Mouse (Mus musculus) heart, embryonic 13.5 days (tissue): ENCODE measurements around the gene Ugt1a9. TPM values are rescaled to one million over a fixed set of nuclear protein-coding genes. Genes with fewer than 3 reads are reported as not detected.
"Not testable (repeated sequence)": the region's sequence is repeated elsewhere in the genome, so short reads cannot be mapped to it uniquely, and the experiment has no call there.

Experiments
- ATAC-seq: fragments of 200-750 bp; cut with Nextera tagmentation; 2 replicates; pipeline ENCODE4 v1.8.0; 2017; ENCODE audit warnings: moderate TSS enrichment; ENCODE audit not compliant: insufficient number of reproducible peaks, low FRiP score, low TSS enrichment; ENCODE audit errors: extremely low read depth
- H3K27ac ChIP-seq: fragments of 300-500 bp; sonication (generic); replicated peaks from 2 replicates; pipeline ENCODE4 v1.5.1; 2015; ENCODE audit warnings: moderate library complexity, mild to moderate bottlenecking, inconsistent platforms
- H3K27me3 ChIP-seq: fragments of 300-500 bp; sonication (generic); replicated peaks from 2 replicates; pipeline ENCODE4 v1.6.1; 2015; ENCODE audit warnings: mild to moderate bottlenecking, inconsistent platforms
- H3K36me3 ChIP-seq: fragments of 300-500 bp; sonication (generic); 2 replicates; pipeline ENCODE4 v1.6.1; 2015; ENCODE audit warnings: mild to moderate bottlenecking, inconsistent platforms
- H3K4me1 ChIP-seq: fragments of 300-500 bp; sonication (generic); 2 replicates; pipeline ENCODE4 v1.6.1; 2015; ENCODE audit warnings: inconsistent platforms
- H3K4me2 ChIP-seq: fragments of 300-500 bp; sonication (generic); 2 replicates; pipeline ENCODE4 v1.6.1; 2015; ENCODE audit warnings: inconsistent platforms, mild to moderate bottlenecking, moderate library complexity
- H3K4me3 ChIP-seq: fragments of 300-500 bp; sonication (generic); 2 replicates; pipeline ENCODE4 v1.5.1; 2015; ENCODE audit warnings: moderate library complexity, mild to moderate bottlenecking, inconsistent platforms
- H3K9ac ChIP-seq: fragments of 300-500 bp; sonication (generic); 2 replicates; pipeline ENCODE4 v1.6.1; 2015; ENCODE audit warnings: inconsistent platforms, mild to moderate bottlenecking, moderate library complexity
- H3K9me3 ChIP-seq: fragments of 300-500 bp; sonication (generic); 2 replicates; pipeline ENCODE4 v1.6.1; 2016; ENCODE audit warnings: inconsistent platforms
- WGBS: fragments of 180-500 bp; shearing (Covaris S2); methylation state at CpG from one replicate; pipeline ENCODE4 v1.1.7; 2015; ENCODE audit warnings: mixed read lengths; 5-methylcytosine and 5-hydroxymethylcytosine counted together
- polyA plus RNA-seq: library from polyadenylated mRNA; unstranded; fragments of >200 nt; fragmentation: Nextera tagmentation; extraction: Ambion mirVana; gene quantifications from 2 replicates; pipeline ENCODE4 v1.2.1, GENCODE M21; 2015

Gene Ugt1a9
- polyA plus RNA-seq, 1 experiment from 2014 or later: not detected

- Histone ChIP-seq H3K36me3 (no peaks in the 10 kb centered on the region), H3K9ac (no peak overlapping the region), H3K4me2 (no peak overlapping the region), H3K27ac (no peak overlapping the region), H3K27me3 (no peaks in the 10 kb centered on the region), H3K4me1 (no peaks in the 10 kb centered on the region), H3K9me3 (peaks cover 44% of the 10 kb centered on the region), H3K4me3 (no peak overlapping the region)
- WGBS: 57% methylated on average over 2 of the region's 2 CpGs
- ATAC-seq: no peak
Measured at GRCm38 (mm10) chr1:88224029-88224776, 153.6 kb downstream of the Ugt1a9 start.

- H3K9ac ChIP-seq, H3K27me3 ChIP-seq, H3K4me2 ChIP-seq, H3K4me1 ChIP-seq, ATAC-seq, H3K27ac ChIP-seq, H3K4me3 ChIP-seq, H3K36me3 ChIP-seq: not testable (repeated sequence)
- peaks cover 55% of the 10 kb centered on the region for H3K9me3 ChIP-seq
- WGBS: 30% methylated on average over 2 of the region's 2 CpGs
Measured at GRCm38 (mm10) chr1:88225301-88225700, 154.7 kb downstream of the Ugt1a9 start.

GRCm38 (mm10) chr1:88225741-88226140 is 155.1 kb downstream of the Ugt1a9 start:
- ATAC-seq: no peak
- Histone ChIP-seq H3K4me3 (no peak overlapping the region), H3K4me2 (no peak overlapping the region), H3K27ac (no peak overlapping the region), H3K9ac (no peak overlapping the region), H3K4me1 (no peaks in the 10 kb centered on the region), H3K9me3 (peaks cover 59% of the 10 kb centered on the region), H3K27me3 (no peaks in the 10 kb centered on the region), H3K36me3 (no peaks in the 10 kb centered on the region)

GRCm38 (mm10) chr1:88226670-88227379 is 156.2 kb downstream of the Ugt1a9 start, which contains the start of gene Mroh2a:
Gene Mroh2a (plus strand): TSS chr1:88226986.
- H3K36me3 ChIP-seq: no peaks in the 10 kb centered on the region
- no peaks in the 10 kb centered on the region for H3K27me3 ChIP-seq
- no peak within 1 kb of the TSS for H3K27ac ChIP-seq
- no peak within 1 kb of the TSS for H3K9ac ChIP-seq
- H3K4me3 ChIP-seq: no peak within 1 kb of the TSS
- 45% methylated on average over 5 of the region's 5 CpGs for WGBS
- no peak within 1 kb of the TSS for H3K4me2 ChIP-seq
- H3K9me3 ChIP-seq: peaks cover 70% of the 10 kb centered on the region
- H3K4me1 ChIP-seq: no peaks in the 10 kb centered on the region
- ATAC-seq: no peak

GRCm38 (mm10) chr1:88227482-88227881 is 156.9 kb downstream of the Ugt1a9 start:
- Histone ChIP-seq H3K9ac (no peak overlapping the region), H3K4me1 (no peaks in the 10 kb centered on the region), H3K4me3 (no peak overlapping the region), H3K9me3 (peaks cover 73% of the 10 kb centered on the region), H3K4me2 (no peak overlapping the region), H3K27ac (no peak overlapping the region), H3K36me3 (no peaks in the 10 kb centered on the region), H3K27me3 (no peaks in the 10 kb centered on the region)
- ATAC-seq: no peak
- 50% methylated on average over 2 of the region's 2 CpGs for WGBS

- H3K9me3 ChIP-seq: peaks cover 79% of the 10 kb centered on the region
- no peak overlapping the region for H3K4me3 ChIP-seq
- H3K4me1 ChIP-seq: no peaks in the 10 kb centered on the region
- no peak overlapping the region for H3K27ac ChIP-seq
- H3K27me3 ChIP-seq: no peaks in the 10 kb centered on the region
- no peak overlapping the region for H3K4me2 ChIP-seq
- 0 out of 2 replicates have a peak, but pooled peaks have one; percentile 4 for ATAC-seq
- H3K9ac ChIP-seq: no peak overlapping the region
- WGBS: 65% methylated on average over 7 of the region's 7 CpGs
- H3K36me3 ChIP-seq: no peaks in the 10 kb centered on the region
Measured at GRCm38 (mm10) chr1:88228121-88228520, 157.5 kb downstream of the Ugt1a9 start.

- Histone ChIP-seq H3K4me2 (no peak overlapping the region), H3K9ac (no peak overlapping the region), H3K27me3 (no peaks in the 10 kb centered on the region), H3K36me3 (no peaks in the 10 kb centered on the region), H3K4me1 (no peaks in the 10 kb centered on the region), H3K9me3 (peaks cover 91% of the 10 kb centered on the region), H3K27ac (no peak overlapping the region), H3K4me3 (no peak overlapping the region)
- ATAC-seq: no peak
- WGBS: 68% methylated on average over 3 of the region's 3 CpGs
Measured at GRCm38 (mm10) chr1:88229566-88229965, 159.0 kb downstream of the Ugt1a9 start.

GRCm38 (mm10) chr1:88229986-88230385 is 159.4 kb downstream of the Ugt1a9 start:
- no peaks in the 10 kb centered on the region for H3K4me1 ChIP-seq
- H3K9ac ChIP-seq: no peak overlapping the region
- no peaks in the 10 kb centered on the region for H3K27me3 ChIP-seq
- no peak overlapping the region for H3K4me2 ChIP-seq
- peaks cover 96% of the 10 kb centered on the region for H3K9me3 ChIP-seq
- H3K36me3 ChIP-seq: no peaks in the 10 kb centered on the region
- 69% methylated on average over 5 of the region's 5 CpGs for WGBS
- H3K27ac ChIP-seq: no peak overlapping the region
- ATAC-seq: no peak
- H3K4me3 ChIP-seq: no peak overlapping the region

- H3K9me3 ChIP-seq: peaks cover 98% of the 10 kb centered on the region
- 66% methylated on average over 7 of the region's 7 CpGs for WGBS
- no peak for ATAC-seq
Measured at GRCm38 (mm10) chr1:88230421-88230820, 159.8 kb downstream of the Ugt1a9 start.

GRCm38 (mm10) chr1:88230981-88231802 is 160.6 kb downstream of the Ugt1a9 start:
- no peak overlapping the region for H3K4me3 ChIP-seq
- H3K9me3 ChIP-seq: peaks cover 98% of the 10 kb centered on the region
- no peaks in the 10 kb centered on the region for H3K4me1 ChIP-seq
- H3K27ac ChIP-seq: no peak overlapping the region
- no peak for ATAC-seq
- H3K27me3 ChIP-seq: no peaks in the 10 kb centered on the region
- no peaks in the 10 kb centered on the region for H3K36me3 ChIP-seq
- no peak overlapping the region for H3K4me2 ChIP-seq
- 66% methylated on average over 6 of the region's 6 CpGs for WGBS
- H3K9ac ChIP-seq: no peak overlapping the region

More at GRCm38 (mm10) chr1:88230421-88230820, 159.8 kb downstream of the Ugt1a9 start:
- no peaks in the 10 kb centered on the region for H3K4me1 ChIP-seq
- H3K27ac ChIP-seq: no peak overlapping the region
- H3K36me3 ChIP-seq: no peaks in the 10 kb centered on the region
- no peak overlapping the region for H3K4me3 ChIP-seq
- H3K27me3 ChIP-seq: no peaks in the 10 kb centered on the region
- no peak overlapping the region for H3K4me2 ChIP-seq
- no peak overlapping the region for H3K9ac ChIP-seq

- no peak overlapping the region for H3K4me2 ChIP-seq
- no peaks in the 10 kb centered on the region for H3K4me1 ChIP-seq
- no peaks in the 10 kb centered on the region for H3K27me3 ChIP-seq
- no peak for ATAC-seq
- peaks cover 94% of the 10 kb centered on the region for H3K9me3 ChIP-seq
- WGBS: 57% methylated on average over 7 of the region's 7 CpGs
- no peak overlapping the region for H3K9ac ChIP-seq
- H3K27ac ChIP-seq: no peak overlapping the region
- H3K4me3 ChIP-seq: no peak overlapping the region
- H3K36me3 ChIP-seq: no peaks in the 10 kb centered on the region
Measured at GRCm38 (mm10) chr1:88231803-88232499, 161.4 kb downstream of the Ugt1a9 start.
